Mouse (Mus musculus): Measurements from ENCODE around the gene Bhmt. TPM values are rescaled to one million over a fixed set of nuclear protein-coding genes. Genes with fewer than 3 reads are reported as not detected.

The Bhmt gene
- 0.05 and 0.55 TPM in 2 replicates for polyA plus RNA-seq (2015; fragmentation: Nextera tagmentation; extraction: Ambion mirVana)

DNA sequence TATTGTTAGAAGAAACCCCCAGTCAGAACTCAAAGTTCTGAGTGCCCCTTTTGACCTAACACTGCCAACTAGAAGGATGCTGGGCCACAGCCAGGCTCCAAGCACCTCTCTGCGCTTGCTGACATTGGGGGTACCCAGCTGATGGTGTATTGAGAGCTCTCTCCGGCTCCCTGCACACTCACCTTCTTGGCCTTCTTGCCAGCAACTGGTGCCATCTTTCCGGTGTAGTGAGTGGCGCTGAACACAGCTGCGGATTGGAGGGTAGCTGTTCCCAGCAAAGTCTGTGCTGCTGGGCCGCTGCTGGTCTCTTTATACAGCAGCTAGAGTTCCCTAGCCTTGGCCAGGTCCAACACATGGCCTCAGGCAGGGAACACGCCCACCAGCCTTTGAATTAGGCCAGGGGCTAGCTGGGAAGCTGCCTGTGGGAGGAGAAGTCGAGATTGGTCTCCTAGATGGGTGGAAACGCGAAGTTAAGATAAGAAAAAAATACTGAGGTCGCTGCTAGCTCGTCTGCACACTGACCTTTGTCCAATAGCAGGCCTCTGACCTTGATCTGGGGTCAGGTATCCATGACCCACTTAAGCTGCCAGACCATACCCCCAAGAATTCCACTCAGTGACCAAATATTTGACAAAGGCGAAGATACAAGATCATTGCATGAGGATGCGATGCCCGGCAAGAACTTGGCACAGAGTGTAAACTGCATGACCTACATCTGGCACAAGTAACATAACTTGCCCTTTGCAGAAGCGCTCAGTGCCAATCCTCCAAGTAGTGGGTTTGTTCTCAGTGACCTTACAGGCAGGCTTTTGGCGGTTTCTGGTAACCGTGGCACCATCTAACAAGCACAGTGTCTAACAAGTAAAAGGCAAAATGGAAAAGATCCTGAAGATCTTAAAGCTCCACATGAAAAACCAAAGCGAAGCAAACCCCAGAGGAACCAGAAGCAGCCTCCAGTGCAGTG lies at the start of gene Bhmt:
Bhmt (minus strand) TSS at position 680 of the 964 bp plus-strand sequence.
- Histone ChIP-seq H3K9me3 (no peaks in the 10 kb centered on the region), H3K4me2 (no peak within 1 kb of the TSS), H3K36me3 (no peaks in the 10 kb centered on the region), H3K27me3 (no peaks in the 10 kb centered on the region), H3K27ac (no peak within 1 kb of the TSS), H3K4me1 (no peaks in the 10 kb centered on the region), H3K9ac (no peak within 1 kb of the TSS), H3K4me3 (no peak within 1 kb of the TSS)
- WGBS = 59% methylated on average over 19 of the region's 19 CpGs
- ATAC-seq (ENCODE audit: borderline replicate concordance, extremely low read depth, low FRiP score, low TSS enrichment) = no peak

DNA sequence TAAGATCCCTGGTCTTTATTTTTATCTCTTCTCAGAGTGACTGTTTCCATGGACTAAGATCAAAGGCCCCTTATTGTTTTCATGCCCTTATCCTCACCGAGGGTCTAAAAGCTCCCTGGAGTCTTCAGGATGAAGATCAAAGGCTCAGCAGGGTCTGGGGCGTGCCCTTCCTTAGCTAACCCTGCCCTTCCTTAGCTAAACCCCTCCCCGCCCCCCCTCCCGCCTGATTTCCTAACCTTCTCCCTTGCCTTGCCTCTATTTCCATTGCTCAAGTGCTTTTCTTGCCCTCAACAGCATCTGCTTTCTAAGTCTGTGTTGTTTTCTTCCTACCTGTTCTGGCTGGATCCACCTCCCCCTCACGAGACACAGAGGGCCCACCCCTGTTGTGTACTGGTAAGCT lies 49.6 kb upstream of the Bhmt start:
- H3K4me2 ChIP-seq = no peak overlapping the region
- no peak overlapping the region for H3K4me3 ChIP-seq
- no peaks in the 10 kb centered on the region for H3K27me3 ChIP-seq
- H3K9ac ChIP-seq = no peak overlapping the region
- no peaks in the 10 kb centered on the region for H3K4me1 ChIP-seq
- H3K27ac ChIP-seq = no peak overlapping the region
- H3K9me3 ChIP-seq = no peaks in the 10 kb centered on the region
- WGBS = 10% methylated on average over 5 of the region's 5 CpGs
- no peak for ATAC-seq (ENCODE audit: borderline replicate concordance, extremely low read depth, low FRiP score, low TSS enrichment)
- no peaks in the 10 kb centered on the region for H3K36me3 ChIP-seq

- no peak overlapping the region for H3K4me3 ChIP-seq
- no peak overlapping the region for H3K4me2 ChIP-seq
- no peak for ATAC-seq (ENCODE audit: borderline replicate concordance, extremely low read depth, low FRiP score, low TSS enrichment)
- no peak overlapping the region for H3K27ac ChIP-seq
- no peaks in the 10 kb centered on the region for H3K4me1 ChIP-seq
- H3K36me3 ChIP-seq = no peaks in the 10 kb centered on the region
- no peaks in the 10 kb centered on the region for H3K9me3 ChIP-seq
- H3K9ac ChIP-seq = no peak overlapping the region
- 81% methylated on average over 4 of the region's 4 CpGs for WGBS
- no peaks in the 10 kb centered on the region for H3K27me3 ChIP-seq
Observed at GRCm38 (mm10) chr13:93685226-93685625, 47.5 kb upstream of the Bhmt start.

- no peak for ATAC-seq (ENCODE audit: borderline replicate concordance, extremely low read depth, low FRiP score, low TSS enrichment)
- H3K4me1 ChIP-seq = no peaks in the 10 kb centered on the region
- H3K9ac ChIP-seq = no peak overlapping the region
- H3K36me3 ChIP-seq = no peaks in the 10 kb centered on the region
- no peak overlapping the region for H3K4me2 ChIP-seq
- no peak overlapping the region for H3K27ac ChIP-seq
- no peaks in the 10 kb centered on the region for H3K9me3 ChIP-seq
- no peaks in the 10 kb centered on the region for H3K27me3 ChIP-seq
- no peak overlapping the region for H3K4me3 ChIP-seq
Observed at GRCm38 (mm10) chr13:93683336-93683735, 45.6 kb upstream of the Bhmt start.

- Histone ChIP-seq H3K9ac (no peak overlapping the region), H3K4me2 (no peak overlapping the region), H3K4me3 (no peak overlapping the region), H3K36me3 (no peaks in the 10 kb centered on the region), H3K4me1 (peaks cover 7% of the 10 kb centered on the region; the same call in 1 of the 2 replicates), H3K27ac (no peak overlapping the region), H3K27me3 (peaks cover 11% of the 10 kb centered on the region), H3K9me3 (no peaks in the 10 kb centered on the region)
- WGBS = 66% methylated on average over 9 of the region's 9 CpGs
- no peak for ATAC-seq (ENCODE audit: borderline replicate concordance, extremely low read depth, low FRiP score, low TSS enrichment)
Observed at GRCm38 (mm10) chr13:93676864-93677263, 39.1 kb upstream of the Bhmt start.

GRCm38 (mm10) chr13:93674131-93674561 lies 36.4 kb upstream of the Bhmt start, which contains the start of the genes Bhmt2 and Dmgdh:
TSS of gene Bhmt2 (minus strand) at chr13:93674302.
TSS of gene Dmgdh (plus strand) at chr13:93674433.
- H3K27ac ChIP-seq = no peak within 1 kb of the TSS
- H3K9me3 ChIP-seq = no peaks in the 10 kb centered on the region
- H3K4me2 ChIP-seq = peak within 1 kb of the TSS; percentile 43
- ATAC-seq (ENCODE audit: borderline replicate concordance, extremely low read depth, low FRiP score, low TSS enrichment) = no peak
- H3K4me1 ChIP-seq = peaks cover 7% of the 10 kb centered on the region; the same call in 1 of the 2 replicates
- peaks cover 11% of the 10 kb centered on the region for H3K27me3 ChIP-seq
- no peak within 1 kb of the TSS for H3K9ac ChIP-seq
- 6% methylated on average over 29 of the region's 31 CpGs for WGBS
- no peaks in the 10 kb centered on the region for H3K36me3 ChIP-seq
- 0 out of 2 replicates have a peak within 1 kb of the TSS, but pooled peaks have one; percentile 7 for H3K4me3 ChIP-seq

GRCm38 (mm10) chr13:93673296-93673695 lies 35.5 kb upstream of the Bhmt start:
- Histone ChIP-seq H3K4me2 (no peak overlapping the region), H3K4me3 (no peak overlapping the region), H3K9me3 (no peaks in the 10 kb centered on the region), H3K27me3 (peaks cover 11% of the 10 kb centered on the region), H3K4me1 (peaks cover 7% of the 10 kb centered on the region; the same call in 1 of the 2 replicates), H3K9ac (no peak overlapping the region), H3K36me3 (no peaks in the 10 kb centered on the region), H3K27ac (no peak overlapping the region)
- WGBS = 57% methylated on average over 2 of the region's 2 CpGs
- ATAC-seq (ENCODE audit: borderline replicate concordance, extremely low read depth, low FRiP score, low TSS enrichment) = no peak

DNA sequence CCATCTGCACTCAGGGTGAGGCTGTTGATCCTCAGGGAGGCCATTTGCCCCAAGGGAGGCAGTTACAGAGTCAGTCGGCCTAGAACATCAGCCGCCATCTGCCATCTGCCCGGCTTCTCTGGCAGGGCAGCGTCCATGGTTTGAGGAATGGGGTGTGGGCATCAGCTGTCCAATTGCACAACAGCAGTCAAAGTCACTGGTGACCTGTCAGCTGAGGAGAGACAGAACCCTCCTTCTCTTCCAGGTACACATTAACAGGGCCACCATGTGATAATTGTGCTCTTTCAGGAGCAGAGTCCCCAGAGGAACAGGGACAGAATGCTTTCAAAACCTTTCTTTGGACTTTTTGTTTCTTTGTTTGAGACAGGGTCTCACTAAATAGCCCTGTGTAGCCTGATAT lies 34.6 kb upstream of the Bhmt start:
- 78% methylated on average over 4 of the region's 4 CpGs for WGBS
- no peaks in the 10 kb centered on the region for H3K9me3 ChIP-seq
- no peak overlapping the region for H3K27ac ChIP-seq
- peaks cover 7% of the 10 kb centered on the region; the same call in 1 of the 2 replicates for H3K4me1 ChIP-seq
- H3K4me2 ChIP-seq = no peak overlapping the region
- H3K27me3 ChIP-seq = peaks cover 11% of the 10 kb centered on the region
- no peak for ATAC-seq (ENCODE audit: borderline replicate concordance, extremely low read depth, low FRiP score, low TSS enrichment)
- H3K9ac ChIP-seq = no peak overlapping the region
- no peak overlapping the region for H3K4me3 ChIP-seq
- H3K36me3 ChIP-seq = no peaks in the 10 kb centered on the region

DNA sequence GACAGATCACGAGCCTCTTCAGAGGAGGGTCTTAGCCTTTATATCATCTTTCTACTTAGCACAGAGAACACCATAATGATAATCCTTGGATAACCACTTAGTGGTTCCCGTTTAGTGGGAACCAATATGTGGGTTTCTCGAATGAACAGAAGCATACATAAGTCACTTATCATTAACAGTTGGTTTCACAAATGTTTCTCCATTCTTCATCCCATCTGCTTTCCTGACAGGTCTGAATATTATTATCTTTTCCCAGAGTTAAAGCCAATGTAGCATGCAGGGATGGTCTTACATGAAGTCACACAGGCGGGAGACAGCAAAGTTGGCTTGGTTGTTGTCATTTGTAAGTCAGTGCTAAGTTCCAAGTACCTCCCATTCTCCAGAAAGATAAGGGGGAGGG lies 29.8 kb upstream of the Bhmt start:
- Histone ChIP-seq H3K4me1 (no peaks in the 10 kb centered on the region), H3K9me3 (no peaks in the 10 kb centered on the region), H3K4me3 (no peak overlapping the region), H3K9ac (no peak overlapping the region), H3K27ac (no peak overlapping the region), H3K27me3 (no peaks in the 10 kb centered on the region), H3K4me2 (no peak overlapping the region), H3K36me3 (no peaks in the 10 kb centered on the region)
- WGBS = 76% methylated on average over 4 of the region's 4 CpGs
- ATAC-seq (ENCODE audit: borderline replicate concordance, extremely low read depth, low FRiP score, low TSS enrichment) = no peak

DNA sequence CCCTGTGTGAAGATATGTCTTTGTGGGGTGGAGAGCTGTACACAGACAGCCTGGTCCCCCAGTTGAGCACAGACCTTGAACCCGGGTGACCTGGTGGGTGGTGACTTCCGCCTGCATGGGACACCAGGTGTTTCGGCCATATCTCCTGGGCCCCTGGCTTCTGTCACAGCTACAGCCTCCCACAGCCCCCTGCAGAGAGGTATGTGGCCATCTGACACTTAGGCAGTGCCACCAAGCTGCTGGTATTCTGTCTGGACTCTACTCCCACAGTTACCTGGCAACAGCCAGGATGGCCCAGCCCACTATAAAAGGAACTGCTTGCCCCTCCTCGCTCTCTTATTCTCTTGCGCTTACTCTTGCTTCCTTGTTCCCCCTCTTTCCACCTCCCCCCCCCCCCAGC lies 20.2 kb upstream of the Bhmt start:
- ATAC-seq (ENCODE audit: borderline replicate concordance, extremely low read depth, low FRiP score, low TSS enrichment) = no peak
- H3K9ac ChIP-seq = no peak overlapping the region
- no peaks in the 10 kb centered on the region for H3K27me3 ChIP-seq
- H3K36me3 ChIP-seq = no peaks in the 10 kb centered on the region
- no peak overlapping the region for H3K4me3 ChIP-seq
- no peaks in the 10 kb centered on the region for H3K9me3 ChIP-seq
- 70% methylated on average over 5 of the region's 5 CpGs for WGBS
- H3K4me2 ChIP-seq = no peak overlapping the region
- H3K27ac ChIP-seq = no peak overlapping the region
- no peaks in the 10 kb centered on the region for H3K4me1 ChIP-seq

GRCm38 (mm10) chr13:93653382-93653781 lies 15.6 kb upstream of the Bhmt start:
- 76% methylated on average over 6 of the region's 6 CpGs for WGBS
- Histone ChIP-seq H3K4me3 (no peak overlapping the region), H3K9me3 (no peaks in the 10 kb centered on the region), H3K4me1 (no peaks in the 10 kb centered on the region), H3K27me3 (no peaks in the 10 kb centered on the region), H3K27ac (no peak overlapping the region), H3K9ac (no peak overlapping the region), H3K4me2 (no peak overlapping the region), H3K36me3 (no peaks in the 10 kb centered on the region)
- no peak for ATAC-seq (ENCODE audit: borderline replicate concordance, extremely low read depth, low FRiP score, low TSS enrichment)

DNA sequence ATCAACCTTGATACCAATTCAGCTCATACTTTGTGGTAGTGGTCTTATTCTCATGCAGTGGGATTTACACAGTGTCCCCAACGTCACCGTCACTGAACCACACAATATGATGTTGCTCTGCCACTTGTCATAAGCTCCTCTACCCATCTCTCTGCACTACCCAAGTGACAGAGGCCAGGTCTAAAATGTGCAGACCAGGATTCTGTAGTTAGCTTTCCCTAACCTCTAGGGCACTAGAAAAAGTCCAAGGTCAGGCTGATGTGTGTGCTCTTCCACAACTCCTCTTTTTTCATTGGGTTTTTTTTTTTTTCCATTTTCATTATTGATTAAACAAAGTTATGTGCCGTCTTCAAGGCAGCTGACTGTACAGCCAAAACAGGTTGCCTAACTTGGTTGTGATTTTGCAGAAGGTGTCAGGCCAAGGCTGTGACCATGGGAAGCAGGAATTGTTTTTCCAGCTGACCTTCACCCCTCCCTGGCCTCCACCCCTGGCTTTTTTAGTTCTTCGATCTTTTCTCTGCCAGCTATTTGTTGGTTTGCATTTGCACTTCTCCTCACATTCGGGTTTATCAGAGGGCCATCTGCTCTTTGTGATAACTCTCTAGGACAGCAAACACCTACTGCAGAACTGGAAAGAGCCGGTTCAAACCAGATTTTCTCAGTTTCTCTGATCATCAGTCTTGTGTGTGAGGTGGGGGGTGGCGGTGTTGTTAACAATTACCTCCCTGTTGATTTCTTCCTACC lies 10.8 kb upstream of the Bhmt start:
- no peaks in the 10 kb centered on the region for H3K36me3 ChIP-seq
- H3K4me2 ChIP-seq = no peak overlapping the region
- no peak overlapping the region for H3K27ac ChIP-seq
- H3K4me1 ChIP-seq = no peaks in the 10 kb centered on the region
- H3K9ac ChIP-seq = no peak overlapping the region
- no peaks in the 10 kb centered on the region for H3K9me3 ChIP-seq
- H3K4me3 ChIP-seq = no peak overlapping the region
- no peaks in the 10 kb centered on the region for H3K27me3 ChIP-seq
- ATAC-seq (ENCODE audit: borderline replicate concordance, extremely low read depth, low FRiP score, low TSS enrichment) = no peak
- 48% methylated on average over 7 of the region's 7 CpGs for WGBS
